Mouse (Mus musculus) liver, postnatal 0 days (tissue): ENCODE measurements at regions not wholly inside any gene's neighbourhood (a gene's known extent, or its start where the extent isn't known, plus 50 kb on each side); places are given as distances from the start of the nearest gene placed in this dataset.
A peak's percentile ranks its signal among the peaks of the same experiment; 100 is the strongest.

ENCODE experiments used
- ATAC-seq: fragments of 200-750 bp; cut with Nextera tagmentation; 2 replicates; pipeline ENCODE4 v1.8.0; 2017; ENCODE audit warnings: mild to moderate bottlenecking, moderate library complexity
- DNase-seq: peaks from one replicate; pipeline ENCODE4 v3.0.0-alpha.2; 2016
- H3K27ac ChIP-seq: fragments of 300-500 bp; sonication (generic); 2 replicates; pipeline ENCODE4 v1.5.1; 2014; ENCODE audit warnings: antibody characterized with exemption, moderate library complexity, mild to moderate bottlenecking, low read depth
- H3K27me3 ChIP-seq: fragments of 300-500 bp; sonication (generic); 2 replicates; pipeline ENCODE4 v1.6.1; 2014; ENCODE audit warnings: low read length, control low read depth, mixed read lengths; ENCODE audit not compliant: insufficient read depth
- H3K36me3 ChIP-seq: fragments of 300-500 bp; sonication (generic); replicated peaks from 2 replicates; pipeline ENCODE4 v1.6.1; 2014; ENCODE audit warnings: mild to moderate bottlenecking, control low read depth, low read length, moderate library complexity, mixed read lengths; ENCODE audit not compliant: insufficient read depth
- H3K4me1 ChIP-seq: fragments of 300-500 bp; sonication (generic); 2 replicates; pipeline ENCODE4 v1.6.1; 2014; ENCODE audit warnings: antibody characterized with exemption, mild to moderate bottlenecking, control low read depth; ENCODE audit not compliant: insufficient read depth
- H3K4me2 ChIP-seq: fragments of 300-500 bp; sonication (generic); 2 replicates; pipeline ENCODE4 v1.6.1; 2014; ENCODE audit warnings: low read depth, mild to moderate bottlenecking, low read length, moderate library complexity, mixed read lengths
- H3K4me3 ChIP-seq: fragments of 300-500 bp; sonication (generic); 2 replicates; pipeline ENCODE4 v1.5.1; 2014; ENCODE audit warnings: low read depth, low read length
- H3K9ac ChIP-seq: fragments of 300-500 bp; sonication (generic); replicated peaks from 2 replicates; pipeline ENCODE4 v1.6.1; 2014; ENCODE audit warnings: mild to moderate bottlenecking, moderate library complexity
- H3K9me3 ChIP-seq: fragments of 300-500 bp; sonication (generic); 2 replicates; pipeline ENCODE4 v1.6.1; 2016; ENCODE audit warnings: mild to moderate bottlenecking, control low read depth, low read length, mixed read lengths
- CTCF ChIP-seq: sonication (generic); IDR thresholded peaks from 2 replicates; pipeline ENCODE4 v1.5.1; 2016; ENCODE audit warnings: antibody characterized with exemption, low read depth
- EP300 ChIP-seq: IDR thresholded peaks from 2 replicates; pipeline ENCODE4 v1.6.1; 2016; ENCODE audit warnings: antibody characterized with exemption, low read depth, mild to moderate bottlenecking
- WGBS: fragments of 180-500 bp; shearing (Covaris S2); extraction: QIAGEN DNeasy Blood & Tissue Kit; methylation state at CpG from one replicate; pipeline ENCODE4 v1.1.7; 2014; ENCODE audit not compliant: insufficient replicate concordance; 5-methylcytosine and 5-hydroxymethylcytosine counted together

DNA sequence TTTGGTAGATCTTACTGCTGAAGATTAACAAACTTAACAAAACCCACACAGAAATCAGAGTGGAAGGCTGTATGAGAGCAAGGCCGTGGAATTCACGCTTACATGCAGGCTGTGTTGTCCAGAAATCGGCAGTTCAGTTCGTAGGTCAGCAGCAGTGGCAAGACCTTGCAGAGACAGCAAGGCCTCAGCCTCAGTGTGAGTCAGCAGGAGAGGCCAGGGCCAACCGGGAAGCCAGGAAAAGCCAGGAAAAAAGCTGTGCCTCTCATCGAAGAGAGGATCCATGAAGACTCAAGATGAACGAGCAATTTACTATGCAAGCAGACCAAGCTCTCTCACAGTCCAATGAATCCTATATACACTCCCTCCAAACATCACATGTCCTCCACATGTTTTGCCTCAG is 103.4 kb upstream of the 1700021F07Rik start:
- no peaks in the 10 kb centered on the region for H3K4me1 ChIP-seq
- no peaks in the 10 kb centered on the region for H3K27me3 ChIP-seq
- WGBS = 82% methylated on average over 7 of the region's 7 CpGs
- ATAC-seq (no peak), DNase-seq (no peak)
- no peak overlapping the region for H3K27ac ChIP-seq
- TF ChIP-seq CTCF (no peak), EP300 (no peak)
- no peaks in the 10 kb centered on the region for H3K36me3 ChIP-seq
- no peak overlapping the region for H3K4me3 ChIP-seq
- no peaks in the 10 kb centered on the region for H3K9me3 ChIP-seq
- no peak overlapping the region for H3K9ac ChIP-seq
- no peak overlapping the region for H3K4me2 ChIP-seq

DNA sequence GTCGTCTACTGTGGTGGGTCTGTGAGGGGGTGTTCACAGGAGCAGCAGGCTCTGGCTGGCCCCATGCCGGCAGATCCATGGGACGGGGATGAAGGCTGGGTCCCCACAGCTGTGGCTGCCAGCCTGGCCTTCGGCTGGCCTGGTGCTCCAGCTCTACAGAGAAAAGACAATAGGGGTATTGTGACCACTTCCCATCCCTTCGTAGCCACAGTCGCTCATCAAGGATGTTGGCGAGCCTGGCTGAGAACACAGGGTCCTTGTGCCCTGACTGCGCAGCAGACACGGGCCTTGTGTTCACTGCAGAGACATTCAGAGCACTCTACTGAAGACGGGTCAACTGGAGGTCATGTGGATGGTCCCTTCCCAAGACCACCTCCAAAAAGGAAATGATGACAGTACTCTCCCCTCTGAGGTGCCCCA is 102.4 kb upstream of the 1700021F07Rik start:
- Histone ChIP-seq H3K27ac (no peak overlapping the region), H3K9me3 (no peaks in the 10 kb centered on the region), H3K4me1 (no peaks in the 10 kb centered on the region), H3K4me2 (no peak overlapping the region), H3K27me3 (no peaks in the 10 kb centered on the region), H3K9ac (no peak overlapping the region), H3K36me3 (no peaks in the 10 kb centered on the region), H3K4me3 (no peak overlapping the region)
- 67% methylated on average over 10 of the region's 10 CpGs for WGBS
- DNase-seq = no peak
- no peak for ATAC-seq
- no peak for TF ChIP-seq CTCF
- no peak for TF ChIP-seq EP300

DNA sequence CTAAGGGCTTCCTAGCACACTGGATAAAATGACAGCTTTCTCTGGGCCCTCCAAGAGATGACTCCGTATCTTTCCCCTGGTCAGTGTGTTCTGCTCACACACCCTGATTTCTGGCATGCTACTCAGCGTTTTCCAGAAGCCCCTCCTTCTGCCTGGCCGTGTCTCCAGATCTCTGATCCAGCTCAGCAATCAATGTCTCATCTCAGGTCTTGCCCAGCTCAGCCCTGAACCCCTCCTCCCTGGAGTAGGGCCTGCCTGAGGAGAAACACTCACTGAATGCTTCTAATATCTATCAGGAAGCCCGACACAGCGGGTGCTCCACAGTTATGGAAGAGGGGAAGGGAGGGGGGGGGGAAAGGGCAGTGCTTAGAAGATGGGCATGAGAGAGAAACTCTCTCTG is 101.9 kb upstream of the 1700021F07Rik start:
- Histone ChIP-seq H3K27me3 (no peaks in the 10 kb centered on the region), H3K4me1 (no peaks in the 10 kb centered on the region), H3K9me3 (no peaks in the 10 kb centered on the region), H3K4me2 (no peak overlapping the region), H3K4me3 (no peak overlapping the region), H3K9ac (no peak overlapping the region), H3K36me3 (no peaks in the 10 kb centered on the region), H3K27ac (no peak overlapping the region)
- ATAC-seq (no peak), DNase-seq (no peak)
- TF ChIP-seq CTCF = no peak
- TF ChIP-seq EP300 = no peak
- 57% methylated on average over 5 of the region's 5 CpGs for WGBS

DNA sequence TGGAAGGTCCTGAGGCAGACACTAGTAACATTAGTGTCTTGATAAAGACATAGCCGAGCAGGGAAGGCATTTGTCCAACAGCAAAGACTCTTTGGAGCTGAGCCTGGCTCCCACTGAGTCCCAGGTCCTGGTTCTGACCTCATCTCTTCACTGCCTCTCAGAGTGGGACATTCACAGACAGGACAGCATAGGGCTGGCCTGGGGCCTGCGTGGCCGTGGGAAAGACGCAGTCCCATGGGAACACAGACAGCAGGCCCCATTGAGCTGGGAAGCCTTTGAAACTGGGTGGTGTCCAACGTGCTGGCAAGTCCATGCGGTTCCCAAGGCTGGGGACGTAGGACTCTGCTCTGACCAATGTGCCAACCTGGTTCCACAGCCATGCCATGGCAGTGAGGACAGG is 97.5 kb upstream of the 1700021F07Rik start:
- Histone ChIP-seq H3K36me3 (no peaks in the 10 kb centered on the region), H3K4me3 (no peak overlapping the region), H3K27me3 (no peaks in the 10 kb centered on the region), H3K9ac (no peak overlapping the region), H3K4me1 (no peaks in the 10 kb centered on the region), H3K4me2 (no peak overlapping the region), H3K9me3 (no peaks in the 10 kb centered on the region), H3K27ac (no peak overlapping the region)
- DNase-seq = no peak
- ATAC-seq = no peak
- TF ChIP-seq CTCF (no peak), EP300 (no peak)
- WGBS = 84% methylated on average over 7 of the region's 7 CpGs

DNA sequence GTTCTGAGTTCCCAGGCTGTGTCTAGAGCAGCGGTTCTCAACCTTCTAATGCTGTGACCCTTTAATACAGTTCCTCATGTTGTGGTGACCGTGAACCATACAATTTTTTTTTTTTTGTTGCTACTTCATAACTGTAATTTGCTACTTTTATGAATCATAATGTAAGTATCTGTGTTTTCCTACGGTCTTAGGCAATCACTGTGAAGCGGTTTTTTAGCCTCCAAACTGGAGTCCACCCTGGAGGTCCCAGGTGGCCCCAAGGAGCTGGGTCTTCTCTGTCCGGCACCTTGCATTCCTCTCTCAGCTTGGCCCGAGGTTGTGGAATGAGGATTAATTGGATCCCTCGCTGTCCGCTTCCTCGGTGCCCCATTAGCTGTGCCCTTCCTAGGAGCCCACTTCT is 96.6 kb upstream of the 1700021F07Rik start:
- no peak overlapping the region for H3K4me3 ChIP-seq
- H3K9ac ChIP-seq = no peak overlapping the region
- H3K9me3 ChIP-seq = no peaks in the 10 kb centered on the region
- ATAC-seq (no peak), DNase-seq (no peak)
- TF ChIP-seq EP300 (no peak), CTCF (no peak)
- 79% methylated on average over 9 of the region's 9 CpGs for WGBS
- H3K27ac ChIP-seq = no peak overlapping the region
- H3K4me2 ChIP-seq = no peak overlapping the region
- no peaks in the 10 kb centered on the region for H3K4me1 ChIP-seq
- H3K27me3 ChIP-seq = no peaks in the 10 kb centered on the region
- no peaks in the 10 kb centered on the region for H3K36me3 ChIP-seq

DNA sequence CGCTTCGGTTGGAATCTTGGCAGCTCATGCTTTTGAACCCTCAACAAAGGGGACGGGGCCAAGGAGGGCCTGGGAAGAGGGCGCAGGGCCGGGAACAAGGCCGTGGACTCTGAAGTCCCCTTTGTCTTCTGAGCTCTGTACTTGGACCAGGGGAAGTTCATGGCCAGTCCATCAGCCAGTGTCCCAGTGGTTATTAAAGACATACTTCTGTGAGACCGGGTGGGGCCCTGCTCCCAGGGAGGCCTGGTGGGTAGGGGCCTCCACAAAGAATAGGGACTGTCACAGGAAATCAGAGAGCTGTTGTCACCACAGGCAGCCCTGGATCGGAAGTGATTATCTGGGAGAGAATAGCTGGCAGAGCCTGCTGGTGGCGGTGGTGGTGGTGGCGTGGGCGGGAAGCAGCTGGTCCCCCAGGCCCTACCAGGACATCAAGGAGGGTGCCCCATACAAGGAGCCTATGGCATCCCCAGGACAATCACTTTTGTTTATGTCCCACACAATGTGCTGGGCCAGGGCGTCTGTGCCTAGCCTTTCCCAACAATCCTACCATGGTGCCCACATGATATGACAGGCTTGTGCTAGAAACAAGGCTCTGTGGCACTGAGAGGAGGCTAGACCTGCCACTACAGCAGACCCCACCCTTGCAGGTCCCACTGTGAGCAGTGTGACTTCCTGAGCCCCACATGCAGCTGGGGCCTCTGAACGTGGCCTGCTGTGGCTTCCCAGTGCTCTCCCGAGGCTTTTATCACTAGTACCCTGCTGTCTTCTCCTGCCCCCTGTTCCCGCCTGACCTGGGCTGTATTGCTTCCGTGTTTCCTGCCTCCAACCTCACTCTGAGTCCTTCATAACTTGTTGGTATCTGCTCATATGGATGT is 96.0 kb upstream of the 1700021F07Rik start:
- TF ChIP-seq EP300 (no peak), CTCF (no peak)
- 56% methylated on average over 16 of the region's 16 CpGs for WGBS
- Histone ChIP-seq H3K9me3 (no peaks in the 10 kb centered on the region), H3K4me1 (no peaks in the 10 kb centered on the region), H3K4me3 (no peak overlapping the region), H3K4me2 (no peak overlapping the region), H3K36me3 (no peaks in the 10 kb centered on the region), H3K9ac (no peak overlapping the region), H3K27ac (no peak overlapping the region), H3K27me3 (no peaks in the 10 kb centered on the region)
- no peak for DNase-seq
- ATAC-seq = peak; percentile 33; the same call in 1 of the 2 replicates
